Mouse (Mus musculus) CH12.LX (cell line): ENCODE data around the gene Ubiad1. TPM values are rescaled to one million over a fixed set of nuclear protein-coding genes. Genes with fewer than 3 reads are reported as not detected.

ENCODE experiments used
- DNase-seq: peaks from one replicate; pipeline ENCODE4 v3.0.0-alpha.2; 2013; ENCODE audit errors: extremely low read depth
- H3K27ac ChIP-seq: 2 replicates; pipeline ENCODE4 v1.5.1; 2012; ENCODE audit warnings: low read depth, mild to moderate bottlenecking, control low read depth, moderate library complexity; ENCODE audit not compliant: insufficient read depth
- H3K27me3 ChIP-seq: replicated peaks from 2 replicates; pipeline ENCODE3; 2012; ENCODE audit warnings: inconsistent platforms
- H3K36me3 ChIP-seq, 2 experiments: replicated peaks in 1 of 2; 2 replicates each; pipeline versions ENCODE3 to v1.6.1; 2012; ENCODE audit warnings: inconsistent platforms in 1 of 2, low read length in 1 of 2, mild to moderate bottlenecking in 1 of 2, mixed read lengths in 1 of 2, moderate library complexity in 1 of 2; ENCODE audit not compliant: control insufficient read depth in 1 of 2, insufficient read depth in 1 of 2
- H3K4me1 ChIP-seq, 2 experiments: 2 replicates each; pipeline ENCODE4 v1.6.1; 2012; ENCODE audit warnings: inconsistent platforms in 1 of 2, moderate library complexity in 1 of 2; ENCODE audit not compliant: insufficient read depth in 2 of 2, control insufficient read depth in 1 of 2
- H3K4me2 ChIP-seq: 2 replicates; pipeline ENCODE4 v1.6.1; 2012; ENCODE audit warnings: low read depth, mild to moderate bottlenecking, control low read depth; ENCODE audit not compliant: poor library complexity, insufficient read depth, severe bottlenecking
- H3K4me3 ChIP-seq, 3 experiments: fragments of 150-350 bp in 1 of 3; sonication (generic) in 1 of 3; replicated peaks in 1 of 3; 2 replicates each; pipeline versions ENCODE3 to v1.5.1; 2011 to 2012; ENCODE audit warnings: low read depth in 2 of 3, low read length in 2 of 3, mild to moderate bottlenecking in 2 of 3, moderate library complexity in 2 of 3, control low read depth in 1 of 3, improper control_type of control experiment in 1 of 3, inconsistent platforms in 1 of 3, mixed read lengths in 1 of 3; ENCODE audit not compliant: poor library complexity in 1 of 3
- H3K79me2 ChIP-seq: replicated peaks from 2 replicates; pipeline ENCODE4 v1.6.1; 2012; ENCODE audit warnings: mild to moderate bottlenecking, moderate library complexity; ENCODE audit not compliant: control insufficient read depth, poor library complexity, insufficient read depth, severe bottlenecking; ENCODE audit errors: extremely low read depth
- H3K9ac ChIP-seq: 2 replicates; pipeline ENCODE4 v1.6.1; 2012; ENCODE audit warnings: low read depth, mild to moderate bottlenecking, control low read depth, moderate library complexity; ENCODE audit not compliant: insufficient read depth
- H3K9me3 ChIP-seq: replicated peaks from 2 replicates; pipeline ENCODE3; 2012; ENCODE audit warnings: low read length, inconsistent platforms, mixed read lengths
- BHLHE40 ChIP-seq: IDR thresholded peaks from 2 replicates; pipeline ENCODE4 v1.6.1; 2011; ENCODE audit warnings: mild to moderate bottlenecking, low read depth, low read length, improper control_type of control experiment
- CTCF ChIP-seq, 2 experiments: IDR thresholded peaks in 1 of 2; conservative IDR thresholded peaks in 1 of 2; 2 replicates each; pipeline ENCODE4 v1.5.1; 2011 to 2012; ENCODE audit warnings: low read depth in 2 of 2, low read length in 2 of 2, improper control_type of control experiment in 1 of 2, inconsistent platforms in 1 of 2, mild to moderate bottlenecking in 1 of 2, moderate library complexity in 1 of 2
- E2F4 ChIP-seq: IDR thresholded peaks from 2 replicates; pipeline ENCODE4 v1.6.1; 2011; ENCODE audit warnings: low read depth, low read length, improper control_type of control experiment; ENCODE audit not compliant: insufficient replicate concordance
- EP300 ChIP-seq: IDR thresholded peaks from 2 replicates; pipeline ENCODE4 v1.6.1; 2011; ENCODE audit warnings: low read length, improper control_type of control experiment
- IRF4 ChIP-seq: IDR thresholded peaks from 2 replicates; pipeline ENCODE4 v1.6.1; 2014; ENCODE audit warnings: low read depth, mild to moderate bottlenecking, inconsistent platforms, low read length, improper control_type of control experiment
- MAFK ChIP-seq: IDR thresholded peaks from 2 replicates; pipeline ENCODE4 v1.6.1; 2011; ENCODE audit warnings: low read length, improper control_type of control experiment; ENCODE audit not compliant: insufficient replicate concordance
- MAZ ChIP-seq: IDR thresholded peaks from 2 replicates; pipeline ENCODE4 v1.6.1; 2012; ENCODE audit warnings: low read depth, mild to moderate bottlenecking, inconsistent platforms, low read length, improper control_type of control experiment, moderate library complexity
- MEF2A ChIP-seq: IDR thresholded peaks from 2 replicates; pipeline ENCODE4 v1.6.1; 2014; ENCODE audit warnings: low read depth, mild to moderate bottlenecking, inconsistent platforms, low read length, improper control_type of control experiment, borderline replicate concordance
- NELFE ChIP-seq: IDR thresholded peaks from 2 replicates; pipeline ENCODE4 v1.6.1; 2011; ENCODE audit warnings: low read depth, low read length, improper control_type of control experiment
- POLR2A ChIP-seq: IDR thresholded peaks from 2 replicates; pipeline ENCODE4 v1.6.1; 2011; ENCODE audit warnings: low read depth, mild to moderate bottlenecking, improper control_type of control experiment, low read length
- RCOR1 ChIP-seq: conservative IDR thresholded peaks from 2 replicates; pipeline ENCODE4 v1.6.1; 2012; ENCODE audit warnings: low read depth, mild to moderate bottlenecking, inconsistent platforms, low read length, improper control_type of control experiment
- SIN3A ChIP-seq: IDR thresholded peaks from 2 replicates; pipeline ENCODE4 v1.6.1; 2012; ENCODE audit warnings: low read length, improper control_type of control experiment, inconsistent platforms
- TCF12 ChIP-seq: IDR thresholded peaks from 2 replicates; pipeline ENCODE4 v1.6.1; 2014; ENCODE audit warnings: low read depth, mild to moderate bottlenecking, inconsistent platforms, low read length, improper control_type of control experiment
- ZC3H11A ChIP-seq: IDR thresholded peaks from 2 replicates; pipeline ENCODE4 v1.6.1; 2012; ENCODE audit warnings: low read depth, mild to moderate bottlenecking, inconsistent platforms, low read length, improper control_type of control experiment
- dilution Hi-C: fragments of 300-500 bp; cut with MboI; formaldehyde crosslinking; loops from 2 replicates; pipeline ENCODE4 v1.14.3; 2020; ENCODE audit warnings: low sequenced_read_pairs; ENCODE audit not compliant: extremely low pct_unique_long_range_greater_than_20kb, extremely low pct_ligation_motif_present
- in situ Hi-C: fragments of 300-500 bp; cut with MboI; formaldehyde crosslinking; loops from 3 replicates; pipeline ENCODE4 v1.14.3; 2019; ENCODE audit warnings: low sequenced_read_pairs, low pct_ligation_motif_present, low pct_unique_long_range_greater_than_20kb, mixed read lengths
- polyA plus RNA-seq: library from polyadenylated mRNA; unstranded; fragments of >175 nt; gene quantifications from 2 replicates; pipeline ENCODE4 v1.2.1, GENCODE M21; 2012; ENCODE audit warnings: low read depth; ENCODE audit not compliant: insufficient read length
- total RNA-seq, 2 experiments: library from RNA; depleted of rRNA; stranded (reverse); fragments of 300-350 nt in 1 of 2; fragments of >200 nt in 1 of 2; gene quantifications; 2 replicates each; pipeline ENCODE4 v1.2.3; 2012 to 2014

Gene Ubiad1
- total and polyA plus RNA-seq, 3 experiments, result 20.5 to 21.9 (median 20.9) TPM

- H3K27ac ChIP-seq, result no peak overlapping the region
- peaks cover 0 to 3% of the 10 kb centered on the region in 2 experiments; a peak in 1 of 4 replicates for H3K4me1 ChIP-seq
- TF ChIP-seq SIN3A, result no peak
- TF ChIP-seq BHLHE40, result no peak
- no peak for TF ChIP-seq MAZ
- no peak for TF ChIP-seq CTCF (conservative IDR thresholded peaks at IDR 0.05 in 1 of 2, IDR thresholded peaks at IDR 0.05 in 1 of 2; ENCODE audit: low read depth in 2 of 2, low read length in 2 of 2)
- TF ChIP-seq NELFE, result no peak
- TF ChIP-seq MEF2A, result no peak
- TF ChIP-seq EP300, result no peak
- no peak for TF ChIP-seq E2F4
- TF ChIP-seq TCF12, result no peak
- TF ChIP-seq, all 38 proteins: peak for 0
- Histone ChIP-seq H3K4me3 (no peak overlapping the region), H3K79me2 (no peaks in the 10 kb centered on the region), H3K9ac (no peak overlapping the region), H3K4me2 (no peak overlapping the region), H3K9me3 (no peaks in the 10 kb centered on the region), H3K27me3 (peaks cover 83% of the 10 kb centered on the region), H3K36me3 (no peaks in the 10 kb centered on the region)
- DNase-seq, result no peak
- in situ Hi-C loops (no loop called here), dilution Hi-C loops (no loop called here)
Measured at GRCm38 (mm10) chr4:148408256-148408975, 36.2 kb downstream of the Ubiad1 start.

DNA sequence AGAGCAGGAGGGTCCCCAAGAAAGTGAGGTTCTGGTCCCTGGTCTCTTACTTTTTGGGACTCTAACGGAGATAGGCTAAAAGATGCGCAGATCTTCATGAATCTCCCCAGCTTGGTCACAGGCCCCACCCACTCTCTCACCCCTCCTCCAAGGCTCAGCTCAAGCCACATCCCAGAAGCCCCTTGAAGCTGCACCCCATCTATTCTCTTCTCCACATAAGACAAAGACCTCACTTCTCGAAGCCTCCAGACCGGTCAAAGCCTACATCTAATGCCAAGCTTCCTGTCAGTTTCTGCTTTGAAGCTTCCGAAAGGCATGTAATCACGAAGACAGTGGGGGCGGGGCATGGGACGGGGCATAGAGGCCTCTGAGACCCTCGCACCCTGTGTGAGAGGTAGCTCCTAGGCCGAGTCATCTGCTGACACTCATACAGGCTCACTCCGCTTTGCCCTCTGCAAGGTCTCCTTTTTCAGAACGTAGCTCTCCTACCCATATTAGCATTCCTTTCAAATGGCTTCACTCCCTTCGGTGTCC, 39.2 kb downstream of the Ubiad1 start:
- Histone ChIP-seq H3K79me2 (no peaks in the 10 kb centered on the region), H3K4me3 (no peak overlapping the region), H3K9ac (no peak overlapping the region), H3K27ac (no peak overlapping the region), H3K4me1 (peaks cover 0 to 4% of the 10 kb centered on the region in 2 experiments; a peak in 1 of 4 replicates), H3K36me3 (no peaks in the 10 kb centered on the region), H3K4me2 (no peak overlapping the region), H3K9me3 (no peaks in the 10 kb centered on the region), H3K27me3 (peaks cover 90% of the 10 kb centered on the region)
- no peak for DNase-seq
- in situ Hi-C loops, result no loop called here
- dilution Hi-C loops, result no loop called here
- TF ChIP-seq POLR2A, result no peak
- TF ChIP-seq ZC3H11A, result no peak
- no peak for TF ChIP-seq IRF4
- TF ChIP-seq MAZ, result no peak
- no peak for TF ChIP-seq MAFK
- TF ChIP-seq RCOR1, result no peak
